Mouse (Mus musculus): Measurements from ENCODE around the gene Tdp2.

- TF ChIP-seq CTCF (IDR thresholded peaks at IDR 0.05; ENCODE audit: insufficient read depth, low read length) (no peak), POLR2A (IDR thresholded peaks at IDR 0.05; ENCODE audit: borderline replicate concordance, extremely low read depth, low read depth, low read length) (no peak)
Measured at GRCm38 (mm10) chr13:24866430-24867402, 35.2 kb downstream of the Tdp2 start.
